Mouse (Mus musculus): Measurements from ENCODE around the gene Olfr205.

- TF ChIP-seq CTCF (IDR thresholded peaks at IDR 0.05; ENCODE audit: insufficient read depth, low read length): no peak
- TF ChIP-seq POLR2A (IDR thresholded peaks at IDR 0.05; ENCODE audit: borderline replicate concordance, extremely low read depth, low read depth, low read length): no peak
Observed at GRCm38 (mm10) chr16:59298581-59298980, 32.4 kb downstream of the Olfr205 start, which contains the start of gene Olfr203.

All from lung, adult 2 months (tissue).